20 mouse cellular contexts compared by ENCODE assay signal in the genomic region with DNA sequence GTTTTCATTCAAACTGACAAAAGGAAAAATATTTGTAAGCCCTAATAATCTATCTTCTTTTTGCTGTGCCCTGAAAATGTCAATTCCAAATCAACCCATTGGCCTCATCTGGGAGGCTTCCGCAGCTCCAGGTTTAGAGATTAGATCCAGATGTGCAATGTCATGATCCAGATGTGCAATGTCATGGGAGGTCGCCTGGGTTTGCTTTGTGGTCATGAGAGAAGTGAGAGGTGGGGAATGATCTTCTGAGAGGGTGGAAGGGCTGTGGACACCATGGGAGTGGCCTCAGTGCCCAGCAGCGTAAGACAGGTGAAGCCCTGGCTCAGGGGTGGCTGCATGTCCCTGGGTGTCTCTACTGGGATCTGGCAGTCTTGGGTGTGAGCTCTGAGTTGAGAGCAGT. TPM values are rescaled to one million over a fixed set of nuclear protein-coding genes. Genes with fewer than 3 reads are reported as not detected.
A peak's percentile ranks its signal among the peaks of the same experiment; 100 is the strongest.
DNase-seq lines count a peak whose midpoint lies in the region.
"Had no signal": no experiment of that assay in that cellular context is flagged by ENCODE, and none has a peak within 500 bp of the region (broad histone marks: within the 10 kb centered on the region; RNA-seq: fewer than 3 reads in every experiment).

No protein-coding gene starts in this region.

- intact Hi-C loops in heart, postnatal 14 days (cut with DNase I) = loop anchor here (10.0 kb wide), 1 partner anchor 162 kb away; no protein-coding TSS in a partner anchor

- peak; percentile 62 for DNase-seq in heart, adult 11 months
- DNase-seq in heart, postnatal 14 days = no peak
- peak; percentile 32 for DNase-seq in embryo, embryonic 11 days
- DNase-seq in forelimb bud, embryonic 11.5 days (ENCODE audit: low read depth, low spot score) = peak; percentile 48
- DNase-seq in gastrocnemius, postnatal 10 days = no peak
- no peak for DNase-seq in thymus, postnatal 25 days
- DNase-seq: adrenal gland, adult 2 months; adrenal gland, postnatal 14 days; B cell, adult 2 months; cerebellum, adult 11 months; cerebellum, adult 2 months; cerebellum, adult 9-11 months; cerebellum, postnatal 25 days; forebrain, postnatal 0 days; gastrocnemius, postnatal 36 days; heart, adult 18-20 months; heart, postnatal 10 days; heart, postnatal 4 days; kidney, adult 18-20 months had no signal

RNA-seq across cellular contexts. Expression of gene Kcnmb1, which starts 39.8 kb away (rescaled TPM):
- 1 to 10 TPM in 1 of 2 experiments, under 1 TPM in 1; 0.80 to 1.1 TPM for total RNA-seq in heart, postnatal 14 days (2021)
- total RNA-seq in gastrocnemius, postnatal 10 days (2021) = under 1 TPM; 0.19 to 0.20 TPM
- total RNA-seq: common myeloid progenitor, adult 5-6 weeks had no signal

Comparison
In these comparisons a context has a peak if more than half of its experiments do, and no peak if none do; other contexts are left out.
1. DNase-seq: peak in heart, adult 11 months (single experiment), embryo, embryonic 11 days (single experiment) and forelimb bud, embryonic 11.5 days (single experiment); none in heart, postnatal 14 days (0 of 2), gastrocnemius, postnatal 10 days (single experiment) and thymus, postnatal 25 days (single experiment).